Mouse (Mus musculus) testis, adult 2 months (tissue): ENCODE measurements at regions not wholly inside any gene's neighbourhood (a gene's known extent, or its start where the extent isn't known, plus 50 kb on each side); places are given as distances from the start of the nearest gene placed in this dataset.

ENCODE experiments used
- H3K27ac ChIP-seq: fragments of 200-500 bp; 2 replicates; pipeline ENCODE4 v1.5.1; 2012; ENCODE audit warnings: low read depth, low read length; ENCODE audit not compliant: control insufficient read depth, insufficient read depth
- H3K27me3 ChIP-seq: fragments of 200-500 bp; 2 replicates; pipeline ENCODE4 v1.6.1; 2012; ENCODE audit warnings: mild to moderate bottlenecking, low read length, moderate library complexity; ENCODE audit not compliant: control insufficient read depth, insufficient read depth
- H3K36me3 ChIP-seq: fragments of 200-500 bp; 2 replicates; pipeline ENCODE4 v1.6.1; 2012; ENCODE audit warnings: mild to moderate bottlenecking, low read length; ENCODE audit not compliant: control insufficient read depth, insufficient read depth
- H3K4me1 ChIP-seq: fragments of 200-500 bp; 2 replicates; pipeline ENCODE4 v1.6.1; 2012; ENCODE audit warnings: low read length; ENCODE audit not compliant: control insufficient read depth, insufficient read depth
- H3K4me3 ChIP-seq: fragments of 200-500 bp; 2 replicates; pipeline ENCODE4 v1.5.1; 2012; ENCODE audit warnings: low read depth, mild to moderate bottlenecking, low read length, moderate library complexity, mixed read lengths; ENCODE audit not compliant: control insufficient read depth
- CTCF ChIP-seq: fragments of 200-500 bp; IDR thresholded peaks from 2 replicates; pipeline ENCODE4 v1.5.1; 2012; ENCODE audit warnings: low read depth, mild to moderate bottlenecking, inconsistent platforms, low read length, moderate library complexity; ENCODE audit not compliant: control insufficient read depth, insufficient read depth, insufficient replicate concordance
- POLR2A ChIP-seq: fragments of 200-500 bp; IDR thresholded peaks from 2 replicates; pipeline ENCODE4 v1.6.1; 2012; ENCODE audit warnings: low read depth, mild to moderate bottlenecking, inconsistent platforms, low read length, moderate library complexity; ENCODE audit not compliant: control insufficient read depth

DNA sequence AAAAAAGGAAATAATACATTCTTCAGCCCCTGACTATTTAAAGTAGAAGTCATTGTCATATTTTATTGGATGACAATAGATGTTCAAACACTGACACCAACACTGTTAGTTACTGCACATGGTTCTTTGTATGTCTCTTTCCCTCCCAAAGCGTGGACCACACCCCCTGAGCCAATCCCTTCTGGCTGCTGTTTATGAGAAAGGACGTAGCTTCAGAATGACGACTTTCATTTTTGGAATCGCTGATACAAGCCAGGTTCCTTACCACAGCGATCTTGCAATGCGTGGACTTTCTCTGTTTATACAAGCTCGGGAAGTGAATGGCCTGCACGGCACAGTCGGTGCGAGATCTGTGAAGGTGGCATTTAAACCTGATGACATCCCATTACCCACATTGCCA, 66.1 kb upstream of the Tgfbr2 start:
- Histone ChIP-seq H3K36me3 (no peaks in the 10 kb centered on the region), H3K4me1 (no peaks in the 10 kb centered on the region; the same call in 1 of the 2 replicates), H3K27me3 (no peaks in the 10 kb centered on the region), H3K27ac (no peak overlapping the region), H3K4me3 (no peak overlapping the region)
- no peak for TF ChIP-seq CTCF
- no peak for TF ChIP-seq POLR2A

DNA sequence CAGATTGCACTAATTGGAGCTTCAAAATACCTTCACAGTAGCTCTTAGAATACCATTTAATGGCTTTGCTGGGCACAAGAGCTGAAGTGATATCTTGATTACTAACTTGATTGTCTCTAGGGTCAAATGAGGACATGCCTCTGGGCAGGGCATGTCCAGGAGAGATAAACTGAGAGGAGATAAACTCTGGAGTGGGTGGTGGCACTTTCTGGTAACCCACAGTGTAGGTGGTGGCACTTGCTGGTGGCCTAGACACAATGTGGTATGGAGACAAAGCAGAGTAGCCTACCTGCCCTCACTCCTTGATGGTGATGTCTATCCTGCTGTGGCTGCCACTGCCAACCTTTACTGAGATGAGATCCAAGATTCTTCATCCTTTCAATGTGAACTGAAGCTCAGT, 61.7 kb upstream of the Tgfbr2 start:
- TF ChIP-seq CTCF = no peak
- TF ChIP-seq POLR2A = no peak
- H3K4me1 ChIP-seq = peaks cover 5% of the 10 kb centered on the region
- H3K27ac ChIP-seq = no peak overlapping the region
- H3K27me3 ChIP-seq = no peaks in the 10 kb centered on the region
- H3K4me3 ChIP-seq = no peak overlapping the region
- no peaks in the 10 kb centered on the region for H3K36me3 ChIP-seq

DNA sequence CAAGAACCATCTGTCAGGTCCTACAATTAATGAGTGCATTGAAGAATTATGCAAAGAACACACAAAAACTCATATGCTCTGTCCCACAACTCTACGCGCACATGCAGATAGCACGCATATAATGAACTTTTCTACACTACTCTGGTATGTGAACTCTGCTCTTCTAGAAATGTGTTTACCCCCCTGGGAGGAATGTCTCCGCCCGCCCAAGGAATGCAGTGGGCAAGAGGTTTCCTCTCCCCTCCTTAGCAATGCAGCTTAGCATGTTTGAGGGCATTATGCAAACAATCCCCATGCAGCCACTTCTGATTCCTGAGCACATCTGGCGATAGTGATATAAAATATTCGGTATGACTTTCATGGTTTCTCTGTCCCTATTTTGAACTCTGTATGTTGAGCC, 59.0 kb upstream of the Tgfbr2 start:
- Histone ChIP-seq H3K36me3 (no peaks in the 10 kb centered on the region), H3K27me3 (no peaks in the 10 kb centered on the region), H3K27ac (no peak overlapping the region), H3K4me3 (no peak overlapping the region), H3K4me1 (peaks cover 5% of the 10 kb centered on the region)
- TF ChIP-seq POLR2A (no peak), CTCF (no peak)

DNA sequence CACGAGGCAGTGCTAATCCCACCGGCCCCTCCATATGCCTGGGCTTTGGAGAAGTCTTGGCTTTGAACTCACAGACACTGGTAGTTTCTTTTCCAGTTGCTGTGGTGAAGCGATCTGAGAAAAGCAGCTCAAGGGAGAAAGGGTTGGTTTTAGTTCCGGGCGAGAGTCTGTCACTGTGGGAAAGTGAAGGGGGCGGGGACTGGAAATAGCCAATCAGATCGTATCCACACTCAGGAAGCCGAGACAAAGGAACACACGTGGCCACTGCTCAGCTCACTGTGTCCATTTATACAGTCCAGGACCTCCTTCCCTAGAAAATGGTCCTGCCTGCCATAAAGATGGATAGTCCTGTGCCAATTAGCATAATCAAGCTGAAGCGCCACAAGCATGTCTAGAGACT, 57.2 kb upstream of the Tgfbr2 start:
- H3K36me3 ChIP-seq = no peaks in the 10 kb centered on the region
- no peaks in the 10 kb centered on the region for H3K27me3 ChIP-seq
- peaks cover 5% of the 10 kb centered on the region for H3K4me1 ChIP-seq

DNA sequence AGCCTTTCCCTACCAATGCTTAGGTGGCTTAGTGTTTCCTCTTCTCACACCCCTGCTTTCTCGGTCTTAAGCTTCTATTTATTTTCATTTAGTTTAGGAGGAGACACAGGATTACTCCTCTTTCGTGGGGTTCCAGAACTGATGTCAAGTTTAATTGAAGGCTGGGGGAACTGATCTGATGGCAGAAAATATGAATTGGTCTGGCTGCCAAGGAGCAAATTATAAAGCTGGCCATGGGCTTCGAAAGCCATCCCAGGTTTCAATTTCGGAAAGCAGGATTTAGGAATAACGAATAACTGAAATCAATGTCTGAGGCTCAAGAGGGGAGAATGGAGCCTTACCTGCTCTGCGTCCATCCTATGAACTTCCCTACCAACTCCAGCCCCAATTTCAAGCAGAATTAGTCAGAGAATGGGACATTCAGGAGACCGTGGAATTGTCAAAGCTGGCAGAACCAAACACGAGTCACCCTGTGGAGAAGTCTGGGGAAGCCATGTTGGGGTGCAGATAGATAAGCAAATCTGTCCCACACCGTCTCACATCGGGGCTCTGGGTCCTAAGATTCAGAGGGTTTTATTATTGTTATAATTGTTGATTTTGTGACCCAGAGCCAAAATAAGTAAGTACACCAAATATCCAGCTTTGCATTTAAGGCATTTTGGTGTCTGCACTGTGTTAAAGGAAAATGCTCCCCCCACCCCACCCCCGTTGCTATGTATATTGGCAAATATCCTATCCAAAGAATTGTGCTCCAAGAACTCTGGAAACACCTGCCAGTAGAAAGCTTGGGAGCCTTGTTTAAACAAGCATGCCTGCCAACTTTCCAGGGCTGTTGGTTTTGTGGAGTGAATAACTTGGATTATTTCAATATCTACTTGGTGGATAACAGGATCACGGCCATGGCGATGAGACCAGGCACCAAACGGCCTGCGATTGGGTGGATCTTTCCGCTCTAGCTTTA, 56.5 kb upstream of the Tgfbr2 start:
- H3K36me3 ChIP-seq = no peaks in the 10 kb centered on the region
- no peak overlapping the region for H3K4me3 ChIP-seq
- no peaks in the 10 kb centered on the region for H3K27me3 ChIP-seq
- TF ChIP-seq POLR2A = no peak
- TF ChIP-seq CTCF = no peak
- H3K4me1 ChIP-seq = peaks cover 5% of the 10 kb centered on the region
- no peak overlapping the region for H3K27ac ChIP-seq

More for the DNA sequence above, 57.2 kb upstream of the Tgfbr2 start:
- H3K27ac ChIP-seq = no peak overlapping the region
- TF ChIP-seq CTCF (no peak), POLR2A (no peak)
- no peak overlapping the region for H3K4me3 ChIP-seq

DNA sequence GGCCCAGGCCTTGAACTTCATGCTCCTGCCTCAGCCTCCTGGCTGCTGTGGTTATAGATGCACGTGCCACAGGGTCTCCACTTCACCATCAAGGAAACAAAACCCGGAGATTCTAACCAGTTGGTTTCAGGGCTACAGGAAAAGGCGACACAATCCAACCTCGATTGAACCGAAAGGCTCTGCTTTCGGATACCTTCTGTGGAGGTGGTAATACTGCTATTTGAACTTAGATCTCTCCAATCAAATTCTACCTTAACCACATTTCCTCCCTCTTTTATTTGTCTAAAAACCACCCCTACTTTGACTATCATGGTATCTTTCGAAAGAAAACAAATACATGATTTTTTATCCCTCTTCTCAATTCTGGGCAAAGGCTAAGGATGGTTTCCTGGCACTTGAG, 55.2 kb upstream of the Tgfbr2 start:
- H3K36me3 ChIP-seq = no peaks in the 10 kb centered on the region
- H3K4me3 ChIP-seq = no peak overlapping the region
- no peaks in the 10 kb centered on the region for H3K27me3 ChIP-seq
- TF ChIP-seq POLR2A (no peak), CTCF (no peak)
- H3K27ac ChIP-seq = no peak overlapping the region
- peaks cover 5% of the 10 kb centered on the region for H3K4me1 ChIP-seq

DNA sequence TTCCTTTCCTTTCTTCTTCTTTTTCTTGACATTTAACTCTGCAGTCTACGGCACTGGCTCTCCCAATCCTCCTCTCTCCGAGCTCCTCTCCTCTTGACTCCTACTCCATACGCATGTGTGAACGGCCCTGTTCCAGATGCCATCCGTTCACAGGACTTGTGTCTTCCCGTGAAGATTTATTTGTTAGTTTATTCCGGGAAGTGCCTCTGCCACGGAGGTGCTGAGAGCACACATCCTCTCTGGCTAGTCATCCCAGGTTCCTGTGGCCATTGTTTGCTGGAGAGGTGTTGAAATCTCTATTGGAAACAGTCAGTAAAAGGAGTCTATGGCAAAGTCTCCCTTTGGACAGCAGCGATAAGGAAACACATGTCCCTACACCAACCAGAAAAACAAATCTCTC, 53.3 kb upstream of the Tgfbr2 start:
- Histone ChIP-seq H3K4me3 (no peak overlapping the region), H3K27me3 (no peaks in the 10 kb centered on the region), H3K36me3 (no peaks in the 10 kb centered on the region), H3K27ac (no peak overlapping the region), H3K4me1 (peaks cover 5% of the 10 kb centered on the region)
- TF ChIP-seq CTCF (no peak), POLR2A (no peak)
